Mouse (Mus musculus) olfactory bulb, adult 2 months (tissue): ENCODE results near the gene Prok1.

Experiments
- CTCF ChIP-seq: fragments of 200-500 bp; IDR thresholded peaks from 2 replicates; pipeline ENCODE4 v1.5.1; 2012; ENCODE audit warnings: low read depth, mild to moderate bottlenecking, low read length, moderate library complexity; ENCODE audit not compliant: insufficient read depth
- POLR2A ChIP-seq: fragments of 200-500 bp; IDR thresholded peaks from 2 replicates; pipeline ENCODE4 v1.6.1; 2012; ENCODE audit warnings: mild to moderate bottlenecking, low read depth, low read length, moderate library complexity; ENCODE audit not compliant: insufficient read depth

DNA sequence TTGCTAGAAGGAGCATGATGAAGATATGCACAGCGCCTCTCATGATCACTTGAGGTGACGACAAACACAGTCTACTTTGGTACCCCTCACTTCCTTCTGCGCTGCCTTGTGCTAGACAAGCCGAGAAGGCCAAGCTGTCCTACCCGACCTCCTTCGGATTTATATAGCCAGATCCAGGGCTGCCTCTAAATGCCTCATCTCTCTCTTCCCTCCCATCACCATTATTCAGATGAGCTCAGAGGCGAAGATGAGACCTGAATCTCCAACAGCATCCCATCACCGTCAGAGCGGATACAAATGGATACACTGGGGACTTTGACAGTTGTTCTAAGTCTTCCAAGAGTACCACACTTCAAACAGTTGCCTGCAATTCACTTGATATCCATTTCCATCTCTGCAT lies at the start of gene Prok1:
- no peak for TF ChIP-seq POLR2A
- TF ChIP-seq CTCF: no peak
